Mouse (Mus musculus) liver, embryonic 15.5 days (tissue): ENCODE results near the gene Bptf. TPM values are rescaled to one million over a fixed set of nuclear protein-coding genes. Genes with fewer than 3 reads are reported as not detected.
"Not testable (repeated sequence)": the region's sequence is repeated elsewhere in the genome, so short reads cannot be mapped to it uniquely, and the experiment has no call there.

ENCODE experiments used
- ATAC-seq: fragments of 200-750 bp; cut with Nextera tagmentation; 2 replicates; pipeline ENCODE4 v1.8.0; 2017; ENCODE audit warnings: moderate number of reproducible peaks, mild to moderate bottlenecking, moderate library complexity; ENCODE audit not compliant: insufficient read depth
- H3K27ac ChIP-seq: fragments of 300-500 bp; sonication (generic); replicated peaks from 2 replicates; pipeline ENCODE4 v1.5.1; 2015; ENCODE audit warnings: mild to moderate bottlenecking, inconsistent platforms
- H3K27me3 ChIP-seq: fragments of 300-500 bp; sonication (generic); 2 replicates; pipeline ENCODE4 v1.6.1; 2015; ENCODE audit warnings: mild to moderate bottlenecking, inconsistent platforms
- H3K36me3 ChIP-seq: fragments of 300-500 bp; sonication (generic); replicated peaks from 2 replicates; pipeline ENCODE4 v1.6.1; 2015; ENCODE audit warnings: moderate library complexity, mild to moderate bottlenecking, inconsistent platforms
- H3K4me1 ChIP-seq: fragments of 300-500 bp; sonication (generic); replicated peaks from 2 replicates; pipeline ENCODE4 v1.6.1; 2015; ENCODE audit warnings: inconsistent platforms
- H3K4me2 ChIP-seq: fragments of 300-500 bp; sonication (generic); 2 replicates; pipeline ENCODE4 v1.6.1; 2015; ENCODE audit warnings: moderate library complexity, mild to moderate bottlenecking, inconsistent platforms
- H3K4me3 ChIP-seq: fragments of 300-500 bp; sonication (generic); replicated peaks from 2 replicates; pipeline ENCODE4 v1.5.1; 2015; ENCODE audit warnings: mild to moderate bottlenecking, inconsistent platforms
- H3K9ac ChIP-seq: fragments of 300-500 bp; sonication (generic); 2 replicates; pipeline ENCODE4 v1.6.1; 2015; ENCODE audit warnings: moderate library complexity, mild to moderate bottlenecking, inconsistent platforms
- H3K9me3 ChIP-seq: fragments of 300-500 bp; sonication (generic); replicated peaks from 2 replicates; pipeline ENCODE4 v1.6.1; 2016; ENCODE audit warnings: inconsistent platforms
- WGBS: fragments of 180-500 bp; shearing (Covaris S2); methylation state at CpG from one replicate; pipeline ENCODE4 v1.1.7; 2015; ENCODE audit warnings: mixed read lengths; ENCODE audit not compliant: insufficient replicate concordance; 5-methylcytosine and 5-hydroxymethylcytosine counted together
- polyA plus RNA-seq: library from polyadenylated mRNA; unstranded; fragments of >200 nt; fragmentation: Nextera tagmentation; extraction: Ambion mirVana; gene quantifications from 2 replicates; pipeline ENCODE4 v1.2.1, GENCODE M21; 2015

Bptf gene
- polyA plus RNA-seq = 7.8 and 8.4 TPM in 2 replicates

DNA sequence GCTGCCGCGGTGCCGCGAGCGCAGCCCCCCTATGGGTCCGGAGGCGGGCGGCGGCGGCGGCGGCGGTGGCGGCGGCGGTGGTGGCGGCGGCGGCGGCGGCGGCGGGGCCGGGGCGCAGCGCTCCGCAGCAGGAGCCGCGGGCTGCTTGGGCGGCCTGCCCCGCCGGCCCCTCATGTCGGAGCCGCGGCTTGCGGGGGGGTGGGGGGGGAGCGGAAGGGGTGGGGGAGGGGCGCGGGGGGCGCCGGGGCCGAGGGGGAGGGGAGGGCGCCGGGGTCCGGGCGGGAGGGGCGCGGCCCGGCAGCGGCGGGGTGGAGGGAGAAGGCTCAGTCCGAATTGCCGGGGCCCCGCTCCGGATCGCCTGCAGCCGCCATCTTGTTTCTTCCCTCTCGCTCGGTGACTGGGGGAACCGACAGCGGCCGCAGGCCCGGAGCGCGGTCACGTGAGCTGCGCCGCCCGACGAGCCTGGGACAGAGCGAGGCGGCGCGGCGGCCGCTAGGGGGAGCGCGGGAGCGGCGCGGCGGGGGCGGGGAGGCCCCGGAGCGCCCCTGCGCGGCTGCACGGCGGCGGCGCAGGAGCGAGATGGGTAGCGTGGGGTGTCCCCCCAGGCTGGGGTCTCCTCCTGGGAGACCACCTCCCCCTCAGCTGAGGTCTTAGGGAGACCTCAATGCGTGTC lies at the start of gene Bptf:
TSS of gene Bptf (minus strand) at position 379 of the 673 bp plus-strand sequence.
- peaks cover 43% of the 10 kb centered on the region for H3K4me1 ChIP-seq
- ATAC-seq = peak; percentile 96

DNA sequence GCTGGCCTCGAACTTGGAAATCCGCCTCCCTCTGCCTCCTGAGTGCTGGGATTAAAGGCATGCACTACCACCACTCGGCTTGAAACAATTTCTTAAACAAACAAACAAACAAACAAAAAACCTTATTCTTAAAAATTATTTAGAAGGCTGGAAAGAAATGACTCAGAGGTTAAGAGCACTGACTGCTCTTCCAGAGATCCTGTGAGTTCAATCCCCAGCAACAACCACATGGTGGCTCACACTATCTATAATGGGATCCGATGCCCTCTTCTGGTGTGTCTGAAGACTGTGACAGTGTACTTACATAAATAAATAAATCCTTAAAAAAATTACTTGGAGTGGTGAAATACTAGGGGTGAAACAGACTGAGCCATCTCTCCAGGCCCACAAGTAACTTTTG lies 29.3 kb upstream of the Bptf start:
- H3K4me2 ChIP-seq = no peak overlapping the region
- H3K27ac ChIP-seq = no peak overlapping the region
- H3K9ac ChIP-seq = no peak overlapping the region
- 47% methylated on average over 4 of the region's 4 CpGs for WGBS
- no peak overlapping the region for H3K4me3 ChIP-seq
- no peaks in the 10 kb centered on the region for H3K4me1 ChIP-seq
- H3K36me3 ChIP-seq = peaks cover 8% of the 10 kb centered on the region
- no peaks in the 10 kb centered on the region for H3K9me3 ChIP-seq
- no peaks in the 10 kb centered on the region for H3K27me3 ChIP-seq
- no peak for ATAC-seq

More for the DNA sequence above, at the start of gene Bptf:
- H3K27me3 ChIP-seq = no peaks in the 10 kb centered on the region
- peak within 1 kb of the TSS; percentile 92 for H3K4me2 ChIP-seq
- H3K27ac ChIP-seq = peak within 1 kb of the TSS; percentile 90
- peak within 1 kb of the TSS; percentile 93 for H3K4me3 ChIP-seq
- H3K36me3 ChIP-seq = no peaks in the 10 kb centered on the region
- peak within 1 kb of the TSS; percentile 98 for H3K9ac ChIP-seq
- H3K9me3 ChIP-seq = no peaks in the 10 kb centered on the region
- 0% methylated on average over 24 of the region's 94 CpGs for WGBS

DNA sequence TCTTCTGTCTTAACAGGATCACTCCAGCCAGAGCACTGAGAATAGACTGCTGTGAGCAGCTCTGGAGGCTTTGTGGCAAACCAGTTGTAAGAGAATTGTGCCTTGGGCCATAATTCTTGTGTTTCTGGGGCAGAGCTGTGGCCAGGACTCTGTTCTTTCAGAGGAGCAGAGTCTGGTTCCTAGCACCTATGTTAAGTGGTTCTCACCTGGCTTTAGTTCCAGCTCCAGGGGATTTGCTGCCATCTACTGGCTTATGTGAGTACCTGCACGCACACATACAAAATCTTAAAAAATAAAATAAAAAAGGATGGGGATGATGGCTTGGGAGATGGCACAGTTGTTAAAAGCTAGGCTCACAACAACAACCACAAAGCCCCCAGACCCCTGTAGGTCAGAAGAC lies 27.1 kb upstream of the Bptf start:
- Histone ChIP-seq H3K4me3 (no peak overlapping the region), H3K27me3 (no peaks in the 10 kb centered on the region), H3K4me2 (no peak overlapping the region), H3K9me3 (no peaks in the 10 kb centered on the region), H3K9ac (no peak overlapping the region), H3K27ac (no peak overlapping the region), H3K36me3 (no peaks in the 10 kb centered on the region), H3K4me1 (no peaks in the 10 kb centered on the region)
- 39% methylated on average over 1 of the region's 1 CpGs for WGBS
- ATAC-seq = no peak

DNA sequence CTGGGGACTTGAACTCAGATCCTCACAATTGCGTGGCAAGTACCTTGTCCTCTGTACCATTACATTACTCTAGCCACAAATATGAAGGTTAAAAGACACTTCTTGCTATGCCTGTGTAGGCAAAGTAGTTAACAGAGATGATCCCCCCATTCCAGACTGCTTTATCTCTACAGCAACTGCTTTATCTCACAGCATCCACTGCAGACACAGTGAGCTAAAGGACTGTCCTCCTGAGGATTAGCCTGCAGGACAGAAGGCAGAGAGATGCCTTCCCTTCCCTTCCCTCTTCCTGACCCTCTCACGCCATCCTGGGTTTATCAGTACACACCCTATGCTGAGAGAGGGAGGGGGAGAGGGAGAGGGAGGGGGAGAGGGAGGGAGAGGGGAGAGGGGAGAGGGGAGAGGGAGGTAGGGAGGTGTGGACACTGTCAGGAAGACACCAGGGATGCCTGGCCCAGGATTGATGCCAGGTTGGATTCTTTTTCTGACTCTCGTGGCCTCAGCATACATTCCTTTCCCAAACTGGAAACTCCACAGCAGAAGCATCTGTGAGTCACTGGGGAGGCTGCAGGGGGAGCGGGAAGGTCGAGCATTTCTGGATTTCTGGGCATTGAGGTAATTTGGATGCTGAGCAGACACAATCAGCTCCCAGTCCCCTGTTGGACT lies 25.2 kb upstream of the Bptf start:
- Histone ChIP-seq H3K4me3 (no peak overlapping the region), H3K27ac (no peak overlapping the region), H3K4me1 (no peaks in the 10 kb centered on the region), H3K9ac (no peak overlapping the region), H3K27me3 (no peaks in the 10 kb centered on the region), H3K9me3 (no peaks in the 10 kb centered on the region), H3K36me3 (no peaks in the 10 kb centered on the region), H3K4me2 (no peak overlapping the region)
- ATAC-seq = no peak
- 40% methylated on average over 5 of the region's 5 CpGs for WGBS

DNA sequence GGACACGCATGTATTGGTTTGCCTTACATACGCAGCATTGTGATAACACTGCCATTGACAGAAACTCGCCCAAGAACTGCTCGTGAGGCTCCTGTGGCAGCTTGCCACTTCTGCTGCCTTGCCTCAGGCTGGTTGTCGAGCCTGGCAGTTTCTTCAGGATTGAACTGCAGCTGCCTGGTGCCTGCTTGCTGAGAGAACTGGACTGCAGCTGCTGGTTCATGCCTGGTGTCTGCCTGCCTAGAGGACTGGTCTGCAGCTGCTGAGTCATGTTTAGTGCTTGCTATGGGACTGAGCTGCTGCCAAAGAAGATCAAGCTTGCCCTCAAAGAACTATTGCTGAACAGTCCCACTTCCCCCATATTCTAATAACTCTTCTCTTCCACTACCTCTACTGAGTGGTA lies 23.4 kb upstream of the Bptf start:
- Histone ChIP-seq H3K27me3 (no peaks in the 10 kb centered on the region), H3K4me2 (no peak overlapping the region), H3K27ac (no peak overlapping the region), H3K9me3 (no peaks in the 10 kb centered on the region), H3K4me3 (no peak overlapping the region), H3K4me1 (no peaks in the 10 kb centered on the region), H3K9ac (no peak overlapping the region), H3K36me3 (no peaks in the 10 kb centered on the region)
- 62% methylated on average over 5 of the region's 5 CpGs for WGBS
- ATAC-seq = no peak

DNA sequence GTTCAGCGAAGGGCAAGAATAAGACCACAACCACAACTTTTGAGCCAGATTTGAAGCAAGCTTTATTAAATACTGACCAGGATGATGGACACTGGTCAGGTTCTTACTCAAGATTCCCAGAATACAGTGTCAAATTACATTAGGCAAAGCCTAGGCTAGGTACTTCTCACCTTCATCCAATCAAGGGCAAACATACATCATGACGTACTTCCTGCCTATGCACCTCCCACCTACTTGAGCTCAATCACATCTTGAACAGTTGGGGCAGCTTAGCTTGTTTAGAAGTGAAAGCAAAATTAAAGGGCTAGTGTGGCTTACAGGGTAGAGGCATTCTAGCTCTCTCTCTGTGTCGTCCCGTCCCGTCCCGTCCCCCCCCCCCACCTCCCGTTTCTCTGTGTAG lies 22.5 kb upstream of the Bptf start:
- Histone ChIP-seq H3K27me3 (no peaks in the 10 kb centered on the region), H3K4me2 (no peak overlapping the region), H3K36me3 (no peaks in the 10 kb centered on the region), H3K4me1 (no peaks in the 10 kb centered on the region), H3K4me3 (no peak overlapping the region), H3K9me3 (no peaks in the 10 kb centered on the region), H3K27ac (no peak overlapping the region), H3K9ac (no peak overlapping the region)
- 74% methylated on average over 7 of the region's 7 CpGs for WGBS
- ATAC-seq = no peak

DNA sequence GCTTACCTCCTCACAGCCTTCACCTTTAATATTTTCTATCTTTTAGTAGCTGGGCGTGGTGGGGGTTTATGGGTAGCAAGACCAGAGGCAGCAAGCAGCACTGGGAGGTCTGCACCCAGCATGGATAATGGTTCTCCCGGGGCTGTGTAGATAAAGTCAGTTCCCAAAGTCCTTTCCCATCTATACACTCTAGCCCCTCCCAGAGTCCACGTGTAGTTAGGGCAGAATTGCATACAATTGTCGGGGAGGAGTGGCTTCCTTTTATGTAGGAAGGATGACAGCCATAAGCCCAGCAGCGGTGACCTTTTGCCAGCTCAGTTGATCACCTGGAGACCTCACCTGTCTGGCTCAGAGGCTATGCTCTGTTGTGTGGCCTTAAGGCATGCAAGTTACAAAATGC lies 21.7 kb upstream of the Bptf start:
- WGBS = 61% methylated on average over 5 of the region's 5 CpGs
- no peaks in the 10 kb centered on the region for H3K27me3 ChIP-seq

DNA sequence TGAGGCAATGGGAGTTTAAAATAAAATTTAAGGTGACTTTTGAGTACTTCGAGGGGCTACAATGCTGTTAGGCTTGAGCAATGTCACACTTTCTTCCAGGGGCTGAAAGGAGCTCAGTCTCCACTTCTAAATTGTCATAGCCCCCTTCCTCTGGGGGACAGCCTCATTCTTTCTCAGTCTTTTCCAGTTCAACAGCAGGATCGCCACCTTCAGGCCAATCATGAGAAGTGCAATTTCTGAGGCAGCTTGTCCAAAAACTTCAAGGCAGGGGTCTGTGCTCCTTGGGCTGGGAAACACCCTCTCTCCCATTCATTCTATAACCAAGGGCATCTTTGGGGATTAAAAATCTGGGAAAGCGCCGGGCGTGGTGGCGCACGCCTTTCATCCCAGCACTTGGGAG lies 19.9 kb upstream of the Bptf start:
- no peaks in the 10 kb centered on the region for H3K4me1 ChIP-seq
- H3K9me3 ChIP-seq = no peaks in the 10 kb centered on the region
- 73% methylated on average over 7 of the region's 7 CpGs for WGBS
- no peaks in the 10 kb centered on the region for H3K27me3 ChIP-seq
- no peak overlapping the region for H3K4me2 ChIP-seq
- no peak overlapping the region for H3K9ac ChIP-seq
- no peaks in the 10 kb centered on the region for H3K36me3 ChIP-seq
- no peak overlapping the region for H3K27ac ChIP-seq
- no peak for ATAC-seq
- no peak overlapping the region for H3K4me3 ChIP-seq

More for the DNA sequence above, 21.7 kb upstream of the Bptf start:
- no peak for ATAC-seq
- Histone ChIP-seq H3K4me3 (no peak overlapping the region), H3K27ac (no peak overlapping the region), H3K9ac (no peak overlapping the region), H3K4me1 (no peaks in the 10 kb centered on the region), H3K4me2 (no peak overlapping the region), H3K36me3 (no peaks in the 10 kb centered on the region), H3K9me3 (no peaks in the 10 kb centered on the region)

DNA sequence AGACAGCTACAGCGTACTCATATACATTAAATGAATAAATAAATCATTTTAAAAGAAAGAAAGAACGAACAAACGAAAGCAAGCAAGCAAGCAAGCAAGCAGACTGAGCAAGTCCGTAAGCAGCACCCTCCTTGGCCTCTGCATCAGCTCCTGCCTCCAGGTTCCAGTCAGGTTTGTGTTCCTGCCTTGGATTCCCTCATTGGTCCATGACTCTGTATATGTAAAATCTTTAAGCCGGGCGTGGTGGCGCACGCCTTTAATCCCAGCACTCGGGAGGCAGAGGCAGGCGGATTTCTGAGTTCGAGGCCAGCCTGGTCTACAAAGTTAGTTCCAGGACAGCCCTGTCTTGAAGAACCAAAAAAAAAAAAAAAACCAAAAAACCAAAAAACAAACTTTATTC lies 12.0 kb upstream of the Bptf start:
- H3K27ac ChIP-seq, ATAC-seq, H3K9me3 ChIP-seq, H3K4me1 ChIP-seq, H3K27me3 ChIP-seq, H3K9ac ChIP-seq, H3K4me3 ChIP-seq, H3K4me2 ChIP-seq, H3K36me3 ChIP-seq: not testable (repeated sequence)
- 87% methylated on average over 11 of the region's 11 CpGs for WGBS

DNA sequence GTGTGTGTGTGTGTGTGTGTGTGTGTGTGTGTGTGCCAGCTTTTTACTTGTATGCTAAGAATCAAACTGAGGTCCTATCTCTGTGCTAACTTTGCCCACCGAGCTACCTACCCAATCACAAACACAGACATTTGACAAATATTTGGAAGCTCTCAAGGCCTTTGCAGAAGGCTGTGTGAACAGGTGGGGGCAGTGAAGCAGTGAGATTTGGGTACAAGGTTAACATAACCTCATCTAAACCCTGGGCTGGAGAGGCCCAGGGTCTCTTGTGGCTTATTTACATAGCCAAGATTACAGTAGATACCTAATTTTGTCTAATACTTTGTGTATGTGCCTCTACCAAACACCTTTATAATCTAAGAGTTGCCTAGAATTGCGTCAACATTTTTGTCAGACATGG lies 10.5 kb upstream of the Bptf start:
- Histone ChIP-seq H3K9ac (no peak overlapping the region), H3K27me3 (no peaks in the 10 kb centered on the region), H3K4me2 (no peak overlapping the region), H3K4me1 (no peaks in the 10 kb centered on the region; the same call in 1 of the 2 replicates), H3K9me3 (no peaks in the 10 kb centered on the region), H3K4me3 (no peak overlapping the region), H3K27ac (no peak overlapping the region), H3K36me3 (no peaks in the 10 kb centered on the region)
- 58% methylated on average over 2 of the region's 2 CpGs for WGBS
- ATAC-seq = no peak

DNA sequence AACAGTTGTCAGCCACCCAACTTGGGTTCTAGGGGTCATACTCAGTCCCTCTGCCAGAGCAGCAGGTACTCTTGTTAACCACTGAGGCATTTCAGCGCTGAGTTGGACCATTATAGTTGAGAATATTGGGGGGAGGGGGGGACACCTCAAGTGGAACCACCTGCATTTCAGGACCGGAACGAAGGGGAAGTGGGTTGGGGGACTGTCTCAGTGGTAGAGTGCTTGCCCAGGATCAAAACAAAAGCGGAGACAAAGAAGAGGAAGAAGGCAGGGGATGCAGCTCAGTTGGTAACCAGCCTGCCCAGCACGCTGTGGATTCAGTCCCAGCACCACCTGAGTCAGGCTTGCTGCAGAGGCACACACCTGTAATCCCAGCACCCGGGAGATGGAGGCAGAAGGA lies 8.8 kb upstream of the Bptf start:
- ATAC-seq = no peak
- H3K4me2 ChIP-seq = no peak overlapping the region
- H3K27me3 ChIP-seq = no peaks in the 10 kb centered on the region
- H3K4me3 ChIP-seq = no peak overlapping the region
- 19% methylated on average over 6 of the region's 6 CpGs for WGBS
- no peak overlapping the region for H3K27ac ChIP-seq
- peaks cover 1% of the 10 kb centered on the region; the same call in 1 of the 2 replicates for H3K4me1 ChIP-seq
- H3K36me3 ChIP-seq = no peaks in the 10 kb centered on the region
- H3K9ac ChIP-seq = no peak overlapping the region
- no peaks in the 10 kb centered on the region for H3K9me3 ChIP-seq
